Mouse (Mus musculus): ENCODE results near the gene Gadd45b. TPM values are rescaled to one million over a fixed set of nuclear protein-coding genes. Genes with fewer than 3 reads are reported as not detected.
A peak's percentile ranks its signal among the peaks of the same experiment; 100 is the strongest.

Gene Gadd45b
- polyA plus RNA-seq, 1 experiment from 2014 or later, result 32.7 TPM

GRCm38 (mm10) chr10:80914253-80914656 lies 15.6 kb upstream of the Gadd45b start:
- ATAC-seq (ENCODE audit: low FRiP score, low read depth), result peak; percentile 33; the same call in 1 of the 2 replicates
- no peak overlapping the region for H3K4me2 ChIP-seq (replicated peaks)
- H3K4me1 ChIP-seq, result peaks cover 17% of the 10 kb centered on the region
- peaks cover 50% of the 10 kb centered on the region for H3K36me3 ChIP-seq
- no peaks in the 10 kb centered on the region for H3K27me3 ChIP-seq
- no peak overlapping the region; the same call in 1 of the 2 replicates for H3K27ac ChIP-seq
- 85% methylated on average over 5 of the region's 5 CpGs for WGBS
- no peak overlapping the region for H3K4me3 ChIP-seq
- H3K9me3 ChIP-seq, result no peaks in the 10 kb centered on the region
- peak overlapping the region; percentile 43; the same call in 1 of the 2 replicates for H3K9ac ChIP-seq

- Histone ChIP-seq H3K9ac (0 out of 2 replicates have a peak overlapping the region, but pooled peaks have one; percentile 1), H3K4me2 (replicated peaks) (no peak overlapping the region), H3K27ac (no peak overlapping the region), H3K9me3 (no peaks in the 10 kb centered on the region), H3K36me3 (peaks cover 40% of the 10 kb centered on the region), H3K4me1 (peaks cover 17% of the 10 kb centered on the region), H3K27me3 (no peaks in the 10 kb centered on the region), H3K4me3 (no peak overlapping the region)
- ATAC-seq (ENCODE audit: low FRiP score, low read depth), result no peak
- 84% methylated on average over 2 of the region's 2 CpGs for WGBS
Observed at GRCm38 (mm10) chr10:80915260-80915659, 14.6 kb upstream of the Gadd45b start.

GRCm38 (mm10) chr10:80915736-80916135 lies 14.1 kb upstream of the Gadd45b start:
- 95% methylated on average over 4 of the region's 4 CpGs for WGBS
- H3K4me1 ChIP-seq, result peaks cover 17% of the 10 kb centered on the region
- ATAC-seq (ENCODE audit: low FRiP score, low read depth), result no peak
- H3K4me3 ChIP-seq, result no peak overlapping the region
- H3K27me3 ChIP-seq, result no peaks in the 10 kb centered on the region
- no peak overlapping the region for H3K27ac ChIP-seq
- no peak overlapping the region for H3K4me2 ChIP-seq (replicated peaks)
- H3K9me3 ChIP-seq, result no peaks in the 10 kb centered on the region
- H3K9ac ChIP-seq, result no peak overlapping the region
- peaks cover 35% of the 10 kb centered on the region for H3K36me3 ChIP-seq

- Histone ChIP-seq H3K9me3 (no peaks in the 10 kb centered on the region), H3K4me3 (peak overlapping the region; percentile 90), H3K9ac (peak overlapping the region; percentile 88), H3K36me3 (peaks cover 19% of the 10 kb centered on the region), H3K27me3 (peaks cover 4% of the 10 kb centered on the region; the same call in 1 of the 2 replicates), H3K27ac (0 out of 2 replicates have a peak overlapping the region, but pooled peaks have one; percentile 67), H3K4me2 (replicated peaks) (peak overlapping the region; percentile 99), H3K4me1 (peaks cover 24% of the 10 kb centered on the region)
- ATAC-seq (ENCODE audit: low FRiP score, low read depth), result no peak
- WGBS, result under 1% methylated on average over 15 of the region's 15 CpGs
Observed at GRCm38 (mm10) chr10:80917336-80917778, 12.5 kb upstream of the Gadd45b start.

- peak within 1 kb of the TSS; percentile 67; the same call in 1 of the 2 replicates for H3K27ac ChIP-seq
Observed at GRCm38 (mm10) chr10:80917779-80918434, 12.0 kb upstream of the Gadd45b start, which contains the start of gene Lmnb2. TSS of gene Lmnb2 (minus strand) at chr10:80918245.

GRCm38 (mm10) chr10:80921923-80922322 lies 8.0 kb upstream of the Gadd45b start:
- H3K4me3 ChIP-seq, result peak overlapping the region; percentile 36
- H3K9ac ChIP-seq, result peak overlapping the region; percentile 59
- H3K4me1 ChIP-seq, result peaks cover 14% of the 10 kb centered on the region
- H3K27ac ChIP-seq, result no peak overlapping the region
- 2% methylated on average over 16 of the region's 16 CpGs for WGBS
- no peaks in the 10 kb centered on the region for H3K36me3 ChIP-seq
- H3K4me2 ChIP-seq (replicated peaks), result peak overlapping the region; percentile 64
- H3K9me3 ChIP-seq, result no peaks in the 10 kb centered on the region
- peaks cover 4% of the 10 kb centered on the region; the same call in 1 of the 2 replicates for H3K27me3 ChIP-seq
- peak; percentile 52; the same call in 1 of the 2 replicates for ATAC-seq (ENCODE audit: low FRiP score, low read depth)

More at GRCm38 (mm10) chr10:80917779-80918434, 12.0 kb upstream of the Gadd45b start, which contains the start of gene Lmnb2:
- peak within 1 kb of the TSS; percentile 88 for H3K9ac ChIP-seq
- ATAC-seq (ENCODE audit: low FRiP score, low read depth), result peak; percentile 63; the same call in 1 of the 2 replicates
- H3K4me2 ChIP-seq (replicated peaks), result peak within 1 kb of the TSS; percentile 99
- H3K4me1 ChIP-seq, result peaks cover 24% of the 10 kb centered on the region
- peaks cover 19% of the 10 kb centered on the region for H3K36me3 ChIP-seq
- H3K27me3 ChIP-seq, result peaks cover 4% of the 10 kb centered on the region; the same call in 1 of the 2 replicates
- WGBS, result under 1% methylated on average over 60 of the region's 61 CpGs
- H3K9me3 ChIP-seq, result no peaks in the 10 kb centered on the region
- peak within 1 kb of the TSS; percentile 90 for H3K4me3 ChIP-seq

GRCm38 (mm10) chr10:80925472-80925871 lies 4.4 kb upstream of the Gadd45b start:
- H3K27ac ChIP-seq, result no peak overlapping the region
- H3K27me3 ChIP-seq, result peaks cover 4% of the 10 kb centered on the region; the same call in 1 of the 2 replicates
- 40% methylated on average over 3 of the region's 3 CpGs for WGBS
- no peaks in the 10 kb centered on the region for H3K9me3 ChIP-seq
- H3K4me2 ChIP-seq (replicated peaks), result no peak overlapping the region
- peaks cover 20% of the 10 kb centered on the region for H3K4me1 ChIP-seq
- ATAC-seq (ENCODE audit: low FRiP score, low read depth), result no peak
- H3K9ac ChIP-seq, result no peak overlapping the region; the same call in 1 of the 2 replicates
- H3K4me3 ChIP-seq, result no peak overlapping the region
- H3K36me3 ChIP-seq, result no peaks in the 10 kb centered on the region

GRCm38 (mm10) chr10:80928586-80929298 lies 1.1 kb upstream of the Gadd45b start:
- ATAC-seq (ENCODE audit: low FRiP score, low read depth), result peak; percentile 24; the same call in 1 of the 2 replicates
- peak overlapping the region; percentile 92 for H3K27ac ChIP-seq
- peaks cover 45% of the 10 kb centered on the region for H3K4me1 ChIP-seq
- peak overlapping the region; percentile 56 for H3K4me3 ChIP-seq
- peak overlapping the region; percentile 70 for H3K9ac ChIP-seq
- no peaks in the 10 kb centered on the region for H3K36me3 ChIP-seq
- H3K9me3 ChIP-seq, result no peaks in the 10 kb centered on the region
- peaks cover 30% of the 10 kb centered on the region for H3K27me3 ChIP-seq
- WGBS, result under 1% methylated on average over 48 of the region's 48 CpGs
- peak overlapping the region; percentile 88 for H3K4me2 ChIP-seq (replicated peaks)

GRCm38 (mm10) chr10:80930361-80931152 lies 684 bp downstream of the Gadd45b start:
- ATAC-seq (ENCODE audit: low FRiP score, low read depth), result no peak
- under 1% methylated on average over 45 of the region's 45 CpGs for WGBS
- peak overlapping the region; percentile 73 for H3K4me3 ChIP-seq
- peak overlapping the region; percentile 84 for H3K9ac ChIP-seq
- H3K27me3 ChIP-seq, result peaks cover 40% of the 10 kb centered on the region
- no peaks in the 10 kb centered on the region for H3K36me3 ChIP-seq
- H3K4me1 ChIP-seq, result peaks cover 61% of the 10 kb centered on the region
- peak overlapping the region; percentile 89 for H3K4me2 ChIP-seq (replicated peaks)
- H3K9me3 ChIP-seq, result no peaks in the 10 kb centered on the region
- H3K27ac ChIP-seq, result no peak overlapping the region; the same call in 1 of the 2 replicates

GRCm38 (mm10) chr10:80931153-80931671 lies 1.3 kb downstream of the Gadd45b start:
- Histone ChIP-seq H3K36me3 (no peaks in the 10 kb centered on the region), H3K9me3 (no peaks in the 10 kb centered on the region), H3K9ac (peak overlapping the region; percentile 84), H3K4me3 (peak overlapping the region; percentile 73), H3K27me3 (peaks cover 40% of the 10 kb centered on the region), H3K27ac (0 out of 2 replicates have a peak overlapping the region, but pooled peaks have one; percentile 1), H3K4me2 (replicated peaks) (peak overlapping the region; percentile 89), H3K4me1 (peaks cover 68% of the 10 kb centered on the region)
- no peak for ATAC-seq (ENCODE audit: low FRiP score, low read depth)
- 9% methylated on average over 10 of the region's 14 CpGs for WGBS

GRCm38 (mm10) chr10:80931695-80932094 lies 1.8 kb downstream of the Gadd45b start:
- peak overlapping the region; percentile 89 for H3K4me2 ChIP-seq (replicated peaks)
- no peak for ATAC-seq (ENCODE audit: low FRiP score, low read depth)
- no peaks in the 10 kb centered on the region for H3K36me3 ChIP-seq
- peak overlapping the region; percentile 73 for H3K4me3 ChIP-seq
- H3K9me3 ChIP-seq, result no peaks in the 10 kb centered on the region
- H3K27ac ChIP-seq, result peak overlapping the region; percentile 1; the same call in 1 of the 2 replicates
- peaks cover 73% of the 10 kb centered on the region for H3K4me1 ChIP-seq
- H3K27me3 ChIP-seq, result peaks cover 40% of the 10 kb centered on the region
- H3K9ac ChIP-seq, result peak overlapping the region; percentile 59
- WGBS, result 2% methylated on average over 26 of the region's 26 CpGs
